Mouse (Mus musculus): Measurements from ENCODE around the gene Mrc2. TPM values are rescaled to one million over a fixed set of nuclear protein-coding genes. Genes with fewer than 3 reads are reported as not detected.

The Mrc2 gene
- polyA plus RNA-seq (2016; fragmentation: Nextera tagmentation; extraction: Ambion mirVana): 19.7 and 19.8 TPM in 2 replicates

DNA sequence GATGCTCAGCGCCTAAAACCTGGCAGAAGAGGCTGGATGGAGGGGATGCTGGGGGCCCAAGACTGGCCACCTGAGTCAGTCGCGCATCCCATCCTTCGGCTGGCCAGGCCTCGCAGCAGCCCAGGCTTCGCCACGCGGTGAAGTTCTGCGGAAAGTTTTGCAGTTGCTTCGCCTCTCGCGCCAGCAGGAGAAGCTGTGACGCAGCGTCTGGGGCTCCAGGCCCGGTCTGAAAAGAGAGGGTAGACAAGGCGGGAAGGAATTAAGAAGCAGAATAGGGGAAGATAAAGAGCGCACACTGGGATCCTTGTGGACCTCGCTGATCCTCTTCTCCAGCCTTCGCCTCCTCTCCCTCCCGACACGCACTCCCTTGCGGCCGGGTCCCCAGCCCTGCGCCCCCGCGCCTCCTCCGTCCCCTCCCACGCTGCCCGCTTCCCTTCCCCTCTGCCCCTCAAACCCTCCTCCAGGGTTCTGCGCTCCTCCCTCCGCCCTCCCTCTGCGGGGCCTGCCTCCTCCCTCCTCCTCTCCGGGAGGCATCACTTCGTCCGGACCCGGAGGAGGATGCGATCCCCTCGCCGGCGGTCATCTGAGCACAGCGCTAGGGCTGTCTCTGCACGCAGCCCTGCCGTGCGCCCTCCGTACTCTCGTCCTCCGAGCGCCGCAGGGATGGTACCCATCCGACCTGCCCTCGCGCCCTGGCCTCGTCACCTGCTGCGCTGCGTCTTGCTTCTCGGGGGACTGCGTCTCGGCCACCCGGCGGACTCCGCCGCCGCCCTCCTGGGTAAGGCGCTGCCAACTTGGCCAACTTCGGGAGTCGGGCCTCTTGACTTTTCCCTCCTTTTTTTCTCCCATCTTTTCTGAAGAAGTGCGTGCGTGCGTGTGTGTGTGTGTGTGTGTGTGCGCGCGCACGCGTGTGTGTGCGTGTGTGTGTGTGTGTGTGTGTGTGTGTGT lies at the start of gene Mrc2:
TSS of gene Mrc2 (plus strand) at position 520 of the 948 bp plus-strand sequence.
- DNase-seq (ENCODE audit: low spot score): peak; percentile 82
- H3K27ac ChIP-seq: peak within 1 kb of the TSS; percentile 93
- under 1% methylated on average over 68 of the region's 75 CpGs for WGBS

GRCm38 (mm10) chr11:105246369-105246768 lies 46.1 kb upstream of the Mrc2 start:
- Histone ChIP-seq H3K27me3 (ENCODE audit: insufficient read depth, poor library complexity, severe bottlenecking) (no peaks in the 10 kb centered on the region), H3K4me3 (no peak overlapping the region), H3K36me3 (peaks cover 98% of the 10 kb centered on the region), H3K4me1 (replicated peaks) (no peaks in the 10 kb centered on the region), H3K9me3 (no peaks in the 10 kb centered on the region), H3K27ac (no peak overlapping the region)
- no peak for DNase-seq (ENCODE audit: low spot score)
- 98% methylated on average over 1 of the region's 1 CpGs for WGBS

More for the DNA sequence above, at the start of gene Mrc2:
- H3K4me1 ChIP-seq (replicated peaks): peaks cover 70% of the 10 kb centered on the region
- H3K9me3 ChIP-seq: no peaks in the 10 kb centered on the region
- no peaks in the 10 kb centered on the region for H3K27me3 ChIP-seq (ENCODE audit: insufficient read depth, poor library complexity, severe bottlenecking)
- peaks cover 30% of the 10 kb centered on the region for H3K36me3 ChIP-seq
- peak within 1 kb of the TSS; percentile 77 for H3K4me3 ChIP-seq

DNA sequence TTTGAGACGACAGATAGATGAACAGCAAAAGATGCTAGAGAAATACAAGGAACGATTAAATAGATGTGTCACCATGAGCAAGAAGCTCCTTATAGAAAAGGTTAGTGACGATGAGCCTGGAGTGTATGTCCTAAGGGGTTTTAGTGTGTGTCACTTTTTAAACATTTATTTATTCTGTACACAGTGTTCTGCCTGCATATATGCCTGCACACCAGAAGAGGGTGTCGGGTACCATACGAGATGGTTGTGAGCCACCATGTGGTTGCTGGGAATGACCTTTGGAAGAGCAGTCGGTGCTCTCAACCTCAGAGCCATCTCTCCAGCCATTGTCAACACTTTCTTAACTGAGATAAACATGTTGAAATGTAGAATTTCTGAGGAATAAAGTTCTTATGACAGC lies 45.7 kb upstream of the Mrc2 start:
- Histone ChIP-seq H3K36me3 (peaks cover 98% of the 10 kb centered on the region), H3K27ac (no peak overlapping the region), H3K4me3 (no peak overlapping the region), H3K9me3 (no peaks in the 10 kb centered on the region), H3K4me1 (replicated peaks) (no peaks in the 10 kb centered on the region), H3K27me3 (ENCODE audit: insufficient read depth, poor library complexity, severe bottlenecking) (no peaks in the 10 kb centered on the region)
- DNase-seq (ENCODE audit: low spot score): no peak
- 92% methylated on average over 6 of the region's 6 CpGs for WGBS

DNA sequence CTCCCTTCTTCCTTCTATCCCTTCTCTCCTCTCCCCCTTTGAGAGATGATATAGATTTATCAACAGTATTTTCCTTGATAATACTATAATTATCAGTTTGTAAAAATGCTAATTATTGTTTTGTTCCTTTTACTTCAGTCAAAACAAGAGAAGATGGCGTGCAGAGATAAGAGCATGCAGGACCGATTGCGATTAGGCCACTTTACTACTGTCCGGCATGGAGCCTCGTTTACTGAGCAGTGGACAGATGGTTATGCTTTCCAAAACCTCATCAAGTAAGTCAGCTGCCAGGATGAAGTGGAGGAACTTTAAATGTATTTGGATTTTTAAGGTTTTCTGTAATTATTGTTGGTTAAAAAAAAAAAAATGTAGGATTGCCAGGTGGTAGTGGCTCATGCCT lies 45.1 kb upstream of the Mrc2 start:
- DNase-seq (ENCODE audit: low spot score): no peak
- no peaks in the 10 kb centered on the region for H3K4me1 ChIP-seq (replicated peaks)
- H3K4me3 ChIP-seq: no peak overlapping the region
- H3K27me3 ChIP-seq (ENCODE audit: insufficient read depth, poor library complexity, severe bottlenecking): no peaks in the 10 kb centered on the region
- WGBS: 95% methylated on average over 5 of the region's 5 CpGs
- H3K9me3 ChIP-seq: no peaks in the 10 kb centered on the region
- H3K36me3 ChIP-seq: peaks cover 97% of the 10 kb centered on the region
- H3K27ac ChIP-seq: no peak overlapping the region

DNA sequence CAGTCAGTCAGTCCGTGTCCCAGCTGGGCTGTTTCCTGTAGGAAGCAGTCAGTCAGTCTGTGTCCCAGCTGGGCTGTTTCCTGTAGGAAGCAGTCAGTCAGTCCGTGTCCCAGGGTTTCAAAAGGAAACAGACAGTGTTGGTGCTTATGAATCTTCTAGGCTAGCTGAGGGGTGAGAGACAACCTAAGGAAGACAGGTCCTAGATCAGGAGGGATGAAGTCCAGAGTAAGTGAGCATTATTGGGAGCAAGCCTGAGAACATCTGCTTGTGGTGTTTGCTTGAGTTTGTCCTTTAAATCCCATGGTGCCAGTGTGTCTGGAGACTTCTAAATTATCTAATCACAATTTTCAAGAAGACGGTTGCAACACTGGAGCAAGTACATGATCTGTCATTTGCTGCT lies 32.7 kb upstream of the Mrc2 start:
- WGBS: 86% methylated on average over 3 of the region's 3 CpGs
- Histone ChIP-seq H3K36me3 (peaks cover 89% of the 10 kb centered on the region), H3K9me3 (no peaks in the 10 kb centered on the region), H3K4me1 (replicated peaks) (no peaks in the 10 kb centered on the region), H3K27ac (no peak overlapping the region), H3K27me3 (ENCODE audit: insufficient read depth, poor library complexity, severe bottlenecking) (no peaks in the 10 kb centered on the region), H3K4me3 (no peak overlapping the region)
- DNase-seq (ENCODE audit: low spot score): no peak

- Histone ChIP-seq H3K9me3 (no peaks in the 10 kb centered on the region), H3K4me1 (replicated peaks) (no peaks in the 10 kb centered on the region), H3K27me3 (ENCODE audit: insufficient read depth, poor library complexity, severe bottlenecking) (no peaks in the 10 kb centered on the region), H3K4me3 (no peak overlapping the region), H3K36me3 (peaks cover 86% of the 10 kb centered on the region), H3K27ac (no peak overlapping the region)
- WGBS: 66% methylated on average over 5 of the region's 5 CpGs
- no peak for DNase-seq (ENCODE audit: low spot score)
Measured at GRCm38 (mm10) chr11:105261116-105261515, 31.3 kb upstream of the Mrc2 start.

DNA sequence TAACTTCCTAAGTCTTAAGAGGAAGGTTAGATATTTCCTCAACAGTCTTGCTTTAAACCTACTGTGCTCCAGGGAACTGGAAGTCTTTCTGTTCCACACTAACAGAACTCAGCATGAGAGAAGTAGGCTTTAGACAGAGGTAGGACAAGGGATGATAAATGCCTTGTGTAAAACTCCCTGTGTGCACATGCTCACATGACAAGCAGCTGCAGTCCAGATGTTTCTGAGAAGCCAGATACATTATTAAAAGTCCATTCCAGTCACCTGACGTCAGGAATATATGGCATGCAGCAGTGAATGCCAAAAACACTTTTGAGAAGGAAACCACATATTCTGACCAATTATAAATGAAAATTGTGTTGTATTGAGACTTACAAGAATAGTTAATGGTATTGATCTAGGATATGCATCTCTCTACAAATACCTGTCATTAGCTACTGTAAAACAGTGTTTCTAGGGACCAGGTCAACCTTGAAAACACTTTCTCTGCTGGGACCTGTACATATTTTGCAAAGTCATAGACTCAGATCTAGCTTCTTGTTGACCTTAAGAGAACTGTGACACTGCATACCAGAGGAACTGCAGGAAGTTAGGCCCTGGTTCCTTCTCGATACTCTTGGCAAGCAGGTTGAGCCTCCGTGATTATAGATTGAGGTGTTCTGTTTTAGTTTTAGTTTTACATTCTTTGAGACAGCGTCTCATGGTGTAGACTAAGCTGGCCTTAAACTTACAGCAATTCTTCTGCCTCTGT lies 30.7 kb upstream of the Mrc2 start:
- H3K36me3 ChIP-seq: peaks cover 86% of the 10 kb centered on the region
- no peak for DNase-seq (ENCODE audit: low spot score)
- H3K9me3 ChIP-seq: no peaks in the 10 kb centered on the region
- 91% methylated on average over 4 of the region's 4 CpGs for WGBS
- H3K27me3 ChIP-seq (ENCODE audit: insufficient read depth, poor library complexity, severe bottlenecking): no peaks in the 10 kb centered on the region
- no peaks in the 10 kb centered on the region for H3K4me1 ChIP-seq (replicated peaks)
- no peak overlapping the region for H3K4me3 ChIP-seq
- H3K27ac ChIP-seq: no peak overlapping the region

DNA sequence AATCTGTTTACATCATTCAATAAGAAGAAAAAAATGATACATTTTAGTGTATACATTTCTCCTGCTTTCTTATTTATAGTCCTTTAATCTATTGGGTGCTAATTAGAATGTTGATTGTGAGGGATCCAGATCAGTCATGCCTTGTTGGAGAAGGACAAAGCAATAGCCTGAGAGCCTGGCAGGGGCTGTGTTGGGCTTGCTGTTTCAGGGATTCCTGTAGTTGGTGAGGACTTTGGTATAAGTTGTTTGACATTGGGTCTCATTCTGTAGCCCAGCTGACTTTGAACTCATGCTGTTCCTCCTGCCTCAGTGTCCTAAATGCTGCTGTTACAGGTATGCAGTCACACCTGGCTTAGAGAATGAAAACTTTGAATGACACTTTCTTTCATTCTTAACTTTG lies 27.9 kb upstream of the Mrc2 start:
- peaks cover 87% of the 10 kb centered on the region for H3K36me3 ChIP-seq
- H3K4me3 ChIP-seq: no peak overlapping the region
- H3K4me1 ChIP-seq (replicated peaks): no peaks in the 10 kb centered on the region
- DNase-seq (ENCODE audit: low spot score): no peak
- H3K27ac ChIP-seq: no peak overlapping the region
- H3K9me3 ChIP-seq: no peaks in the 10 kb centered on the region
- H3K27me3 ChIP-seq (ENCODE audit: insufficient read depth, poor library complexity, severe bottlenecking): no peaks in the 10 kb centered on the region

GRCm38 (mm10) chr11:105264988-105265387 lies 27.5 kb upstream of the Mrc2 start:
- Histone ChIP-seq H3K36me3 (peaks cover 86% of the 10 kb centered on the region), H3K4me1 (replicated peaks) (no peaks in the 10 kb centered on the region), H3K9me3 (no peaks in the 10 kb centered on the region), H3K27ac (no peak overlapping the region), H3K27me3 (ENCODE audit: insufficient read depth, poor library complexity, severe bottlenecking) (no peaks in the 10 kb centered on the region), H3K4me3 (no peak overlapping the region)
- WGBS: 95% methylated on average over 3 of the region's 3 CpGs
- DNase-seq (ENCODE audit: low spot score): no peak

DNA sequence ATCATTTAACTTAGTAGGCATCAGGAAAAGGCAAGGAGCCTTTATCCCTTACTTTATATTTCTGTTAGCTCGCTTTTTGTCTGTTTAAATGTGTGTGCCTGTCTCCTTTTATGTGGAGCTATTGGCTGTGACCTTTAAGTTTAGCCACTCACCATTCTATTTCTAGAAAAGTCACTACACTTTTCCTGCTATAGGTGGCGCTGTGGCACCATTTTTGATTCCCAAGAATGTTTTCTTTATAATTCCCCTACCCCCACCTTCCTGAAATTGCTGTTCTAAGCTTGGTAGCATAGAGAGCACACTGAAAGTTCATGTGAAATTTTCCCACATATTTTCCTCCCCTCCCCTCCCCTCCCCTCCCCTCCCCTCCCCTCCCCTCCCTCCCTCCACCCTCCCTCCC lies 22.3 kb upstream of the Mrc2 start:
- H3K27ac ChIP-seq: no peak overlapping the region
- H3K27me3 ChIP-seq (ENCODE audit: insufficient read depth, poor library complexity, severe bottlenecking): no peaks in the 10 kb centered on the region
- no peak overlapping the region for H3K4me3 ChIP-seq
- H3K36me3 ChIP-seq: peaks cover 83% of the 10 kb centered on the region
- WGBS: 19% methylated on average over 2 of the region's 2 CpGs
- DNase-seq (ENCODE audit: low spot score): peak; percentile 44
- no peaks in the 10 kb centered on the region for H3K9me3 ChIP-seq
- H3K4me1 ChIP-seq (replicated peaks): no peaks in the 10 kb centered on the region

GRCm38 (mm10) chr11:105280456-105280855 lies 12.0 kb upstream of the Mrc2 start:
- no peak overlapping the region for H3K27ac ChIP-seq
- no peaks in the 10 kb centered on the region for H3K27me3 ChIP-seq (ENCODE audit: insufficient read depth, poor library complexity, severe bottlenecking)
- no peak for DNase-seq (ENCODE audit: low spot score)
- peaks cover 20% of the 10 kb centered on the region for H3K4me1 ChIP-seq (replicated peaks)
- H3K36me3 ChIP-seq: peaks cover 92% of the 10 kb centered on the region
- no peaks in the 10 kb centered on the region for H3K9me3 ChIP-seq
- H3K4me3 ChIP-seq: no peak overlapping the region
- WGBS: 80% methylated on average over 6 of the region's 6 CpGs

DNA sequence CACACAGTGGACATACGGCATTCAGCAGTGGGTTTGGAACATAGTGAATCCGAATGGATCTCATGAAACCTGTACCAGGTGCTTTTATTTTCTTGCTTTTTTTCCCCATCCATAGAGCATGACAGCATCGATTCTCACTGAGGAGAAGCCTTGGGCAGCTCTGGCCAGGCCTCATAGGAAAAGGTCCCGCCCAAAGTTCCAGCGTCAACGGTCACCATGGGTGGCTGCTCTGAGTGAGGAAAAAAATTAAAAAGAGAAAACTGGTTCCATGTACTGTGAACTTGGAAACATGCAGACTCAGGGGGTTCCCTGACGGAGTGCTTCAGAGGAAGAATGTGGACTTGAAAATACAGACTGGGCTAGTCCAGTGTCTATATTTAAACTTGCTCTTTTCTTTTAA lies 11.2 kb upstream of the Mrc2 start:
- H3K36me3 ChIP-seq: peaks cover 92% of the 10 kb centered on the region
- WGBS: 80% methylated on average over 7 of the region's 7 CpGs
- DNase-seq (ENCODE audit: low spot score): no peak

More for the DNA sequence above, 11.2 kb upstream of the Mrc2 start:
- peaks cover 28% of the 10 kb centered on the region for H3K4me1 ChIP-seq (replicated peaks)
- H3K27me3 ChIP-seq (ENCODE audit: insufficient read depth, poor library complexity, severe bottlenecking): no peaks in the 10 kb centered on the region
- no peaks in the 10 kb centered on the region for H3K9me3 ChIP-seq
- no peak overlapping the region for H3K4me3 ChIP-seq
- no peak overlapping the region for H3K27ac ChIP-seq
